Mouse (Mus musculus) stomach, embryonic 15.5 days (tissue): ENCODE results near the gene Ldlrad3. TPM values are rescaled to one million over a fixed set of nuclear protein-coding genes. Genes with fewer than 3 reads are reported as not detected.

Experiments used
- ATAC-seq: fragments of 200-750 bp; cut with Nextera tagmentation; 2 replicates; pipeline ENCODE4 v1.8.0; 2017; ENCODE audit warnings: low read depth, moderate number of reproducible peaks, moderate TSS enrichment; ENCODE audit not compliant: insufficient read depth, low FRiP score
- H3K27ac ChIP-seq: fragments of 300-500 bp; sonication (generic); 2 replicates; pipeline ENCODE4 v1.5.1; 2015; ENCODE audit warnings: mild to moderate bottlenecking, inconsistent platforms
- H3K27me3 ChIP-seq: fragments of 300-500 bp; sonication (generic); replicated peaks from 2 replicates; pipeline ENCODE4 v1.6.1; 2015; ENCODE audit warnings: inconsistent platforms
- H3K36me3 ChIP-seq: fragments of 300-500 bp; sonication (generic); 2 replicates; pipeline ENCODE4 v1.6.1; 2015; ENCODE audit warnings: inconsistent platforms
- H3K4me1 ChIP-seq: fragments of 300-500 bp; sonication (generic); 2 replicates; pipeline ENCODE4 v1.6.1; 2015; ENCODE audit warnings: inconsistent platforms
- H3K4me2 ChIP-seq: fragments of 300-500 bp; sonication (generic); 2 replicates; pipeline ENCODE4 v1.6.1; 2015; ENCODE audit warnings: mild to moderate bottlenecking, inconsistent platforms
- H3K4me3 ChIP-seq: fragments of 300-500 bp; sonication (generic); replicated peaks from 2 replicates; pipeline ENCODE4 v1.5.1; 2015; ENCODE audit warnings: inconsistent platforms
- H3K9ac ChIP-seq: fragments of 300-500 bp; sonication (generic); 2 replicates; pipeline ENCODE4 v1.6.1; 2015; ENCODE audit warnings: inconsistent platforms
- H3K9me3 ChIP-seq: fragments of 300-500 bp; sonication (generic); 2 replicates; pipeline ENCODE4 v1.6.1; 2016; ENCODE audit warnings: inconsistent platforms
- WGBS: fragments of 180-500 bp; shearing (Covaris S2); methylation state at CpG from one replicate; pipeline ENCODE4 v1.1.7; 2015; 5-methylcytosine and 5-hydroxymethylcytosine counted together
- polyA plus RNA-seq: library from polyadenylated mRNA; unstranded; fragments of >200 nt; fragmentation: Nextera tagmentation; extraction: Ambion mirVana; gene quantifications from 2 replicates; pipeline ENCODE4 v1.2.1, GENCODE M21; 2015

Ldlrad3 gene
- polyA plus RNA-seq, 1 experiment from 2014 or later = 39.1 TPM

- no peaks in the 10 kb centered on the region for H3K27me3 ChIP-seq
- H3K4me3 ChIP-seq = no peak overlapping the region
- no peaks in the 10 kb centered on the region for H3K36me3 ChIP-seq
- no peak overlapping the region for H3K9ac ChIP-seq
- peaks cover 62% of the 10 kb centered on the region for H3K4me1 ChIP-seq
- 59% methylated on average over 3 of the region's 3 CpGs for WGBS
- H3K27ac ChIP-seq = peak overlapping the region; percentile 73
- no peak for ATAC-seq
- no peak overlapping the region for H3K4me2 ChIP-seq
- no peaks in the 10 kb centered on the region for H3K9me3 ChIP-seq
Observed at GRCm38 (mm10) chr2:102136184-102136583, 50.0 kb downstream of the Ldlrad3 start.

GRCm38 (mm10) chr2:102134510-102135262 lies 51.5 kb downstream of the Ldlrad3 start:
- H3K9ac ChIP-seq = no peak overlapping the region
- H3K27ac ChIP-seq = peak overlapping the region; percentile 83
- no peaks in the 10 kb centered on the region for H3K9me3 ChIP-seq
- WGBS = 50% methylated on average over 9 of the region's 9 CpGs
- no peaks in the 10 kb centered on the region for H3K36me3 ChIP-seq
- no peaks in the 10 kb centered on the region for H3K27me3 ChIP-seq
- 0 out of 2 replicates have a peak, but pooled peaks have one; percentile 17 for ATAC-seq
- peaks cover 71% of the 10 kb centered on the region for H3K4me1 ChIP-seq
- H3K4me2 ChIP-seq = no peak overlapping the region
- H3K4me3 ChIP-seq = no peak overlapping the region

GRCm38 (mm10) chr2:102132945-102133558 lies 53.1 kb downstream of the Ldlrad3 start:
- peak; percentile 86 for ATAC-seq
- H3K4me3 ChIP-seq = no peak overlapping the region
- H3K4me2 ChIP-seq = peak overlapping the region; percentile 27; the same call in 1 of the 2 replicates
- no peaks in the 10 kb centered on the region for H3K27me3 ChIP-seq
- peaks cover 65% of the 10 kb centered on the region for H3K4me1 ChIP-seq
- peak overlapping the region; percentile 83 for H3K27ac ChIP-seq
- H3K9ac ChIP-seq = no peak overlapping the region
- WGBS = 34% methylated on average over 10 of the region's 10 CpGs
- no peaks in the 10 kb centered on the region for H3K36me3 ChIP-seq
- H3K9me3 ChIP-seq = no peaks in the 10 kb centered on the region

DNA sequence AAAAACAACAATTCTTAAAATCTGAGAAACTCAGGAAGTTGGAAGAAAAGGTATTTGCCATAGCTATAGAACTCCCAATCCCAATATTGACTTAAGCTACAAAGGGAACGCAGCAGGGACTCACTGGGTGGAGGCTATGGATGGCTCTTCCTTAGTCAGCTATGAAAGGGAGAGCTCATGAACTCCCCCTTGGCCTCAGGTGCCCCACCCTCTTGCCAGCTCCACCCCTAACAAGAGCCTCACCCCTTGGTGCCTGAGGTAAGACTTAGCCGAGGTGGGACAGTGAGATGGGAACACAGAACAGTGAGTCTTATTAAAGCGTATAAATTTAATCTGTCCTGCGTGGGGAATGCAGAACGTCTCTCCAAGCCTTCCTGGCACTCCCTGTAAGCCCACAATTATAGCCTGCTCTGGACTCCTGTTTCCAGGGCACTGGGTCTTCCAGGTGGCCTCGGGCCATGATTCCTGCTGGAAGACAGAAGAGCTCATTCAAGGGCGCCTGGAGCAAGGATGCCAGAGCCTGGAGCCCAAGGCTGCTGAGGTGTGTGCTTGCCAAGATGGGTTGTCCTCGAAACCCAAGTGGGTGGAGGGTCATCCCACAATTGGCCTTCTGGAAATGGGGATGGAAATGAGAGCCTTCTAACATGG lies 55.9 kb downstream of the Ldlrad3 start:
- Histone ChIP-seq H3K4me3 (no peak overlapping the region; the same call in 1 of the 2 replicates), H3K4me2 (no peak overlapping the region), H3K9me3 (no peaks in the 10 kb centered on the region), H3K36me3 (no peaks in the 10 kb centered on the region), H3K9ac (no peak overlapping the region), H3K27me3 (no peaks in the 10 kb centered on the region), H3K4me1 (peaks cover 46% of the 10 kb centered on the region), H3K27ac (peak overlapping the region; percentile 71)
- ATAC-seq = no peak
- WGBS = 70% methylated on average over 8 of the region's 8 CpGs

GRCm38 (mm10) chr2:102129235-102129634 lies 57.0 kb downstream of the Ldlrad3 start:
- no peaks in the 10 kb centered on the region for H3K9me3 ChIP-seq
- no peak overlapping the region for H3K9ac ChIP-seq
- no peaks in the 10 kb centered on the region for H3K36me3 ChIP-seq
- H3K4me1 ChIP-seq = peaks cover 37% of the 10 kb centered on the region
- no peak overlapping the region for H3K4me3 ChIP-seq
- H3K27ac ChIP-seq = peak overlapping the region; percentile 71
- H3K27me3 ChIP-seq = no peaks in the 10 kb centered on the region
- ATAC-seq = no peak
- WGBS = 82% methylated on average over 4 of the region's 4 CpGs
- H3K4me2 ChIP-seq = no peak overlapping the region

DNA sequence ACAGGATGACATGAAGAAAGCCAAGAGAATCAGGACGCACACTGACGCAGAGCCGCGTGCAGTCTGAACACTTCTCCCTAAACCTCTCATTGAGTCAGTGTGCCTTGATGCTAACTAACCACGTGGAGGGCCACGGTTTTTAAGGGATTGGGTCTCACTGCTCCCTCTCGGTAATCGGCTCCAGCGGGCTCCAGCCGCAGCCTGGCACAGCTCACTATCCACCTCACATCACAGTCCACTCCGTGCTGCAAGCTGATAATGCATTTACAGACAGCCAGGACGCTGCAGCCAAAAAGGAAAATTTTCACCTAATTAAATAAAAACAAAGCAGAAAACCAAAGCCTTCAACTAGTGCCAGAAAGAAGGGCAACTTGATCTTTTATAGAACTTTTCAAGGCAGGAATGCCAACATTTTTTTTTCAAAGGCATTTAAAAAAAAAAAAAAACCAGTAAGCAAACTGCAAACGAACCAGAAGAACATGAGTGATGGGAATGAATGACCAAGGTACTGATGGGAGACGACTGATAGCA lies 57.6 kb downstream of the Ldlrad3 start:
- 67% methylated on average over 14 of the region's 14 CpGs for WGBS
- Histone ChIP-seq H3K27me3 (no peaks in the 10 kb centered on the region), H3K36me3 (no peaks in the 10 kb centered on the region), H3K4me2 (no peak overlapping the region), H3K4me3 (no peak overlapping the region), H3K9me3 (no peaks in the 10 kb centered on the region), H3K9ac (no peak overlapping the region), H3K4me1 (peaks cover 33% of the 10 kb centered on the region), H3K27ac (peak overlapping the region; percentile 71)
- ATAC-seq = no peak

- Histone ChIP-seq H3K27ac (peak overlapping the region; percentile 71), H3K9me3 (no peaks in the 10 kb centered on the region), H3K4me1 (peaks cover 29% of the 10 kb centered on the region), H3K4me3 (no peak overlapping the region), H3K27me3 (no peaks in the 10 kb centered on the region), H3K36me3 (no peaks in the 10 kb centered on the region), H3K9ac (no peak overlapping the region), H3K4me2 (no peak overlapping the region)
- WGBS = 68% methylated on average over 8 of the region's 8 CpGs
- no peak; the same call in 1 of the 2 replicates for ATAC-seq
Observed at GRCm38 (mm10) chr2:102127791-102128387, 58.3 kb downstream of the Ldlrad3 start.

GRCm38 (mm10) chr2:102127221-102127620 lies 59.0 kb downstream of the Ldlrad3 start:
- 72% methylated on average over 9 of the region's 9 CpGs for WGBS
- no peak overlapping the region for H3K9ac ChIP-seq
- H3K4me2 ChIP-seq = no peak overlapping the region
- ATAC-seq = no peak
- H3K27ac ChIP-seq = peak overlapping the region; percentile 77
- no peaks in the 10 kb centered on the region for H3K36me3 ChIP-seq
- 0 out of 2 replicates have a peak, but pooled peaks cover 25% of the 10 kb centered on the region for H3K4me1 ChIP-seq
- H3K9me3 ChIP-seq = no peaks in the 10 kb centered on the region
- H3K27me3 ChIP-seq = no peaks in the 10 kb centered on the region
- H3K4me3 ChIP-seq = no peak overlapping the region

- H3K27me3 ChIP-seq = no peaks in the 10 kb centered on the region
- H3K4me1 ChIP-seq = peaks cover 28% of the 10 kb centered on the region
- H3K9ac ChIP-seq = no peak overlapping the region
- H3K9me3 ChIP-seq = no peaks in the 10 kb centered on the region
- ATAC-seq = no peak
- H3K27ac ChIP-seq = peak overlapping the region; percentile 77; the same call in 1 of the 2 replicates
- no peak overlapping the region for H3K4me2 ChIP-seq
- H3K4me3 ChIP-seq = no peak overlapping the region
- H3K36me3 ChIP-seq = no peaks in the 10 kb centered on the region
- WGBS = 86% methylated on average over 7 of the region's 7 CpGs
Observed at GRCm38 (mm10) chr2:102126076-102126475, 60.1 kb downstream of the Ldlrad3 start.

- no peaks in the 10 kb centered on the region for H3K27me3 ChIP-seq
- no peak overlapping the region for H3K4me3 ChIP-seq
- 47% methylated on average over 4 of the region's 4 CpGs for WGBS
- H3K4me2 ChIP-seq = no peak overlapping the region
- H3K27ac ChIP-seq = peak overlapping the region; percentile 57; the same call in 1 of the 2 replicates
- H3K9me3 ChIP-seq = no peaks in the 10 kb centered on the region
- H3K9ac ChIP-seq = no peak overlapping the region
- H3K4me1 ChIP-seq = peaks cover 27% of the 10 kb centered on the region
- H3K36me3 ChIP-seq = no peaks in the 10 kb centered on the region
- ATAC-seq = no peak
Observed at GRCm38 (mm10) chr2:102125042-102125441, 61.1 kb downstream of the Ldlrad3 start.

DNA sequence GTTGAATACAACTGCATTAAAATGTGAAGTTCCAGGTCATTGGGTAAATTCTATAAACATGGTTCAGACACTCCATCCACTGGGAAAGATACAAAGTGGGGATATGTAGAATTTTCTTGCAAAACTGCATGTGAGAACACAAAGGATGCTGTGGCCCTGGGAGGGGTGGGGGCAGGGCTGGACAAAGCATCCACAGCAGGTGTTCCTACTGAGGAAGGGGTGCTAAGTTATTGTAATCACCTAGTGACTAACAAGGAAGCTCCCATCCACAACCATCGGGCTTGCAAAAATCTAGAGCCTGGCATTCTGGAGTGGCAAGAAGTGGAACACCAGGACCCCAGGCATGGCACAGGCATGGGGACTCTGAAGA lies 64.1 kb downstream of the Ldlrad3 start:
- H3K27me3 ChIP-seq = no peaks in the 10 kb centered on the region
- no peak overlapping the region for H3K9ac ChIP-seq
- H3K36me3 ChIP-seq = no peaks in the 10 kb centered on the region
- H3K9me3 ChIP-seq = no peaks in the 10 kb centered on the region
- H3K4me2 ChIP-seq = no peak overlapping the region
- peaks cover 39% of the 10 kb centered on the region for H3K4me1 ChIP-seq
- ATAC-seq = no peak
- no peak overlapping the region for H3K4me3 ChIP-seq
- H3K27ac ChIP-seq = no peak overlapping the region
- WGBS = 53% methylated on average over 1 of the region's 1 CpGs
